Mouse (Mus musculus) spleen, adult 10 weeks (tissue): ENCODE measurements around the gene Olfr635. TPM values are rescaled to one million over a fixed set of nuclear protein-coding genes. Genes with fewer than 3 reads are reported as not detected.

Source experiments
- polyA plus RNA-seq: library from polyadenylated mRNA; stranded (reverse); fragments of 350-450 nt; fragmentation: Illumina TruSeq; extraction: RNeasy Lipid Tissue Mini Kit (QIAGEN cat#74804); gene quantifications from one replicate; pipeline ENCODE4 v1.2.3, GENCODE M21; 2015; ENCODE audit warnings: low replicate concordance; ENCODE audit not compliant: insufficient read depth

Gene Olfr635
- polyA plus RNA-seq: not detected

DNA sequence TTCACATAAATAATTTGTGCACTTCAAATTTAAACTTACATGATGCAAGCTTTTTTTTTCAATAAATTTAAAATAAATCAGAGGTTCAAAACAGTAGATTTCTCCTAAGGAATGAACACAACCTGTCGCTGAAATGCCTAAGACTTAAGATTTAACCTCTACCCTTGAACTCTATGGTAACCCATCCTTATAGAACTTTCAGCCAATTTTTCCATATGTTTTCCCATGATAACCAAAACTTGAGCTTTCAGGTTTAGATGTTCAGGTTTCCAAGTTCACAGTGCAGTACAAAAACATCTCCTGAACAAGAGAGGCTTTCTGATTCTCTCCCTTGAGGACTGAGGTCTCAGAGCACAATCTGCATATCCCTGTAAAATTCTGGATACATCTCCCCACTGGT is at the start of gene Olfr635:
Gene Olfr635 (plus strand): TSS at position 301 of the 400 bp plus-strand sequence.

DNA sequence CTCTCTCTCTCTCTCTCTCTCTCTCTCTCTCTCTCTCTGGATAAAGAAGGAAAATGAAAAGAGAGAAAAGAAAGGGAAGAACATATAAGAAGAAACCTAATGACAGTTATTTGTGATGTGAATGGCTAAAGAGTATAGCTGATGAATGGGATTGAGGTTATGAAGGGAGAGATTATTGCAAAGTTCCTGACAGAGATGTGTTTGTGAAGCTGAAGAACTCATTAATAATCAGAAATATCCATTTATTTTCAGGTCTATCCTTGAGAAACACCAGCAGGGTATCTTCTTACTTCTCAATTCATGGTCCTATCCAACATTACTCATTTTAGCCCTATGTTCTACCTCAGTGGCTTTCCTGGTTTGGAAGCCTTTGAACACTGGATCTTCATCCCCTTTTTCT is 42.4 kb upstream of the Olfr635 start, which contains the start of gene Olfr631:
Gene Olfr631 (plus strand): TSS at position 301 of the 400 bp plus-strand sequence.

DNA sequence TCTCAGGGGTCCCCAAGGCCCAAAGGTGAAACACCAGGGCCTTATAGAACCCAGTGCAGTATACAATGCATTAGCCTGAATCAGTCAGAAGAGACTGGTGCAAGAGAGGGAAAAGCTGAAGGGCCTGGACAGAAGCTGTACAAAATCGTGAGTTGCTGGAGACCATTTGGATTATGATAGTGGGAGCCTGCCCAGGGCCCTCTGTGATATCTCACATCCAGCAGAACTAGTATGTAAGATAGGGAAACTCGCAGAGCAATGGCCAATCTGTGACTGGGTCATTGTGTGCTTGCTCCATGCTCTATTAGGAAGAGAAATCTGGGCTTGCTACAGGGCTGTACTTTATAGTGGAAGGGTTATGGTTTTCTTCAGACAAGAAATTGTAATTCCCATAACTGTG is 36.7 kb upstream of the Olfr635 start, which contains the start of gene Olfr632:
Gene Olfr632 (plus strand): TSS at position 84 of the 400 bp plus-strand sequence.

DNA sequence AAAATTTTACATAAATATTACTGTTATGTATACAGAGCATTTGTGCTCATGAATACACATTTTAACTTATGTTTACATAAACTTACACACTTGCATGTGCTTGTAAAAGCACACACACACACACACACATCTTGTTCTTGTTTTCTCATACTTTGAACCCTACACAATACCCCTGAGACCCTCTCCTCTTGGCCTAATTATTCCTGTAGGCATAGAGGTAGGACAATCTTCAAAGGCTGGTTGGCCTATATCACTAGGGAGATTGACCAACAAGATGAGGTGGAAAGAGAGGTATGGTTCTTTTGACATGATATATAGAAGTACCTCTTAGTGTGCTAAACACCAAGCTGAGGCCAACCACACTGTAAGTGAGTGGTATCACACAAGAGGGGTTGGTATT is 26.8 kb upstream of the Olfr635 start, which contains the start of gene Olfr633:
Gene Olfr633 (plus strand): TSS at position 301 of the 400 bp plus-strand sequence.

DNA sequence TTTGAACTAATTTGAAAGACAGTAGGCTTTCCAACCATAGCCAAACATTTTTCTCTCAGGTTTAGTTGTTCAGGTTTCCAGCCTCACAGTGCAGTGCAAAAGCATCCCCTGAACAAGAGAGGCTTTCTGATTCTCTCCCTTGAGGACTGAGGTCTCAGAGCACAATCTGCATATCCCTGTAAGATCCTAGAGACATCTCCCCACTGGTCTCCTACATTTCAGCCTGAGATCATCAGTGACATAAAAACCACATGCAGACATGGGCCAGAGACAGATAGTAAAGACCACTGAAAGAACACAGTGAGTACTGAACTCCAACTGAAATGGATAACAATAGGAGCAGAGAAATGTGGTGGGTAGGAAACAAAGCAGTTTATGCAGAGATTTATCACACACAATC is 27.5 kb downstream of the Olfr635 start, which contains the start of gene Olfr638:
Gene Olfr638 (plus strand): TSS at position 301 of the 400 bp plus-strand sequence.

DNA sequence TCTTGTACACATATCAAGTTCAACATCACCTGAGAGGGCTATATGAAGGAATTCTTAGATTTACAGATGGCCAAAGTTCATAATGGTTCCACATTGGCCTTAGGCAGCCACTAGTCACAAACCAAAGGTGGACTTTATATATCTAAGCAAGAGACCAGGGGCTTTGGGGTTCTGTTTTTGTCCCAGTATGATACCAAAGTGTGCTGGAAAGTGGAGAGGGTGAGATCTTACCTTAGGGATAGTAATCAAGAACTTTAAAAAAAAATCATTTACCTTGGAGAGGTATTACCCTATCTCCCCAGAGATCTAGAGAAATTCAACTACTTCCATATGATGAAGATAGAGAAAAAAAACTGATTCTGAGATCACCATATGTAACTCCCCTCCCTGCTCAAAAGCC is 46.3 kb downstream of the Olfr635 start, which contains the start of gene Olfr639:
Gene Olfr639 (minus strand): TSS at position 101 of the 400 bp plus-strand sequence.

DNA sequence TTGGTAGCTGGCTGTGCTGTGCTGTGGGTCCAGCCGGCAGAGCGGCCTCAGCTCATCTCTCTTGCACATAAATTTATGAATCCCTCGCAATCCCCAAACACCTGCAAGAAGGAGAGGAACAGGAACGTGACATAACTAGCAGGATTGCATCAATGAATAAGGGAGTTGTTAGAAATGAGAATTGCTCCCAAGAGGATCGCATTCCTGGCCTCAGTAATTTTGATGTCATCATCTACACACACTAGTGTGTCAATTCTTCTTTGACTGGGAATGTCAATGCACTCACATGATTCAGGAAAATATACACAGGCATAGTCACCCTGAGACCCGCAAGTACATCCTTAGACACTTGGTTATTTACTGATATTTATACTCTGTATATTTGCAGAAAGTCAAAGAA is 54.5 kb downstream of the Olfr635 start, which contains the start of gene Olfr640:
Gene Olfr640 (minus strand): TSS at position 101 of the 400 bp plus-strand sequence.

DNA sequence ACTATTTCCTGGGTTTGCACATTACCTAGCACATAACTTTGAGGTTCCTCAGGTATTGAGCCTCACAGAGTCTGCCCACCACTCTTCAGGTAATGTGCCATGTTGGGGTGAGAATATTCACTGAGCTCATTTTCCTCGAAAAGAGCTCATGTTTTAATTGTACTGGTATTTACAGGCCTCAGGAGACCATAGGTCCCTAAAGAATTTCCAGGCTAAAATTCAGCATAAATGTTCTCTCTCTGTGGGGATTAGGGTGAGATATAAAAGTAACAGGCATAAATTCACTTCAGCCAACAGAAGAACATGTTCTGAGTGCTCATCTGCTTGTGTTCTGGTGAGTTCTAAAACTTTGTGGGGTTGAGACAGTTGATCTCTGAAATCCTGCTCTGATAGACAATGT is 64.2 kb downstream of the Olfr635 start, which contains the start of gene Olfr641:
Gene Olfr641 (plus strand): TSS at position 301 of the 400 bp plus-strand sequence.

Other genes starting within 250 kb of the Olfr635 start
- not detected for gene Olfr628, start 240.8 kb upstream of the Olfr635 start, polyA plus RNA-seq
- not detected for gene Olfr629, start 226.2 kb upstream of the Olfr635 start, polyA plus RNA-seq
- not detected for gene Olfr630, start 213.8 kb upstream of the Olfr635 start, polyA plus RNA-seq
- gene Olfr69, start 199.6 kb upstream of the Olfr635 start, polyA plus RNA-seq: not detected
- not detected for gene Olfr68, start 191.5 kb upstream of the Olfr635 start, polyA plus RNA-seq
- gene Olfr67, start 179.3 kb upstream of the Olfr635 start, polyA plus RNA-seq: not detected
- gene Hbb-bt, start 157.2 kb upstream of the Olfr635 start, polyA plus RNA-seq: 4,439 TPM
- gene Hbb-bs, start 143.1 kb upstream of the Olfr635 start, polyA plus RNA-seq: 24,371 TPM
- gene Hbb-bh2, start 130.6 kb upstream of the Olfr635 start, polyA plus RNA-seq: not detected
- 0.80 TPM for gene Hbb-bh1, start 128.0 kb upstream of the Olfr635 start, polyA plus RNA-seq
- not detected for gene Hbb-y, start 117.9 kb upstream of the Olfr635 start, polyA plus RNA-seq
- gene Olfr66, start 84.9 kb upstream of the Olfr635 start, polyA plus RNA-seq: not detected
- not detected for gene Olfr64, start 76.7 kb upstream of the Olfr635 start, polyA plus RNA-seq
- gene Olfr65, start 67.7 kb upstream of the Olfr635 start, polyA plus RNA-seq: not detected
- not detected for gene Olfr631, start 42.3 kb upstream of the Olfr635 start, polyA plus RNA-seq
- gene Olfr632, start 36.8 kb upstream of the Olfr635 start, polyA plus RNA-seq: not detected
- gene Olfr633, start 26.7 kb upstream of the Olfr635 start, polyA plus RNA-seq: not detected
- gene Olfr638, start 27.6 kb downstream of the Olfr635 start, polyA plus RNA-seq: not detected
- not detected for gene Olfr639, start 46.2 kb downstream of the Olfr635 start, polyA plus RNA-seq
- not detected for gene Olfr640, start 54.4 kb downstream of the Olfr635 start, polyA plus RNA-seq
- not detected for gene Olfr641, start 64.3 kb downstream of the Olfr635 start, polyA plus RNA-seq
- gene Olfr642, start 81.5 kb downstream of the Olfr635 start, polyA plus RNA-seq: not detected
- not detected for gene 4930516K23Rik, start 90.3 kb downstream of the Olfr635 start, polyA plus RNA-seq
- not detected for gene Olfr644, start 100.7 kb downstream of the Olfr635 start, polyA plus RNA-seq
- not detected for gene Olfr645, start 114.3 kb downstream of the Olfr635 start, polyA plus RNA-seq
- gene Olfr646, start 133.7 kb downstream of the Olfr635 start, polyA plus RNA-seq: not detected
- gene Ubqln5, start 158.7 kb downstream of the Olfr635 start, polyA plus RNA-seq: not detected
- gene Olfr643, start 166.3 kb downstream of the Olfr635 start, polyA plus RNA-seq: not detected
- not detected for gene Ubqln3, start 172.1 kb downstream of the Olfr635 start, polyA plus RNA-seq
- not detected for gene Ubqlnl, start 179.4 kb downstream of the Olfr635 start, polyA plus RNA-seq
- gene Olfm5, start 193.7 kb downstream of the Olfr635 start, polyA plus RNA-seq: not detected
- gene Olfr648, start 212.2 kb downstream of the Olfr635 start, polyA plus RNA-seq: 0.15 TPM
- not detected for gene Olfr649, start 224.8 kb downstream of the Olfr635 start, polyA plus RNA-seq
- 1.7 TPM for gene Trim6, start 247.6 kb downstream of the Olfr635 start, polyA plus RNA-seq